Comparison of ENCODE assay signal across 19 mouse cellular contexts in genomic region chr1:34883776-34884175, GRCm38 (mm10).
"Had no signal": no experiment of that assay in that cellular context is flagged by ENCODE, and none has a peak within 500 bp of the region (broad histone marks: within the 10 kb centered on the region; RNA-seq: fewer than 3 reads in every experiment).

No protein-coding gene starts in this region.

- H3K36me3 ChIP-seq: kidney, embryonic 15.5 days; lung, embryonic 15.5 days; neural tube, embryonic 12.5 days had no signal

- H3K4me1 ChIP-seq: kidney, embryonic 15.5 days; lung, embryonic 15.5 days; megakaryocyte, embryonic 14.5 days; neural tube, embryonic 12.5 days; neural tube, embryonic 15.5 days had no signal

- H3K4me3 ChIP-seq: kidney, embryonic 15.5 days; lung, embryonic 15.5 days; neural tube, embryonic 12.5 days; neural tube, embryonic 15.5 days had no signal

- H3K27ac ChIP-seq: kidney, embryonic 15.5 days; liver, embryonic 14.5 days; lung, embryonic 15.5 days; neural tube, embryonic 12.5 days; neural tube, embryonic 15.5 days had no signal

- H3K9me3 ChIP-seq: lung, embryonic 15.5 days had no signal

- H3K27me3 ChIP-seq: kidney, embryonic 15.5 days; lung, embryonic 15.5 days; megakaryocyte, embryonic 14.5 days; neural tube, embryonic 12.5 days; neural tube, embryonic 15.5 days had no signal

- DNase-seq: kidney, adult 8-10 months; kidney, postnatal 10 days; kidney, postnatal 4 days; lung, adult 18-20 months; lung, postnatal 10 days; lung, postnatal 36 days; midbrain, embryonic 14.5 days; right cerebral cortex, adult 18-20 months; right cerebral cortex, postnatal 14 days; right cerebral cortex, postnatal 4 days; thymus, postnatal 25 days had no signal

- H3K9ac ChIP-seq: kidney, embryonic 15.5 days; liver, embryonic 14.5 days; lung, embryonic 15.5 days; neural tube, embryonic 12.5 days; neural tube, embryonic 15.5 days had no signal

- H3K4me2 ChIP-seq: kidney, embryonic 15.5 days; liver, embryonic 11.5 days; lung, embryonic 15.5 days; midbrain, embryonic 11.5 days; neural tube, embryonic 12.5 days; neural tube, embryonic 15.5 days had no signal
